Mouse (Mus musculus): ENCODE data around the gene Hoxb4.
A peak's percentile ranks its signal among the peaks of the same experiment; 100 is the strongest.

Gene Hoxb4

DNA sequence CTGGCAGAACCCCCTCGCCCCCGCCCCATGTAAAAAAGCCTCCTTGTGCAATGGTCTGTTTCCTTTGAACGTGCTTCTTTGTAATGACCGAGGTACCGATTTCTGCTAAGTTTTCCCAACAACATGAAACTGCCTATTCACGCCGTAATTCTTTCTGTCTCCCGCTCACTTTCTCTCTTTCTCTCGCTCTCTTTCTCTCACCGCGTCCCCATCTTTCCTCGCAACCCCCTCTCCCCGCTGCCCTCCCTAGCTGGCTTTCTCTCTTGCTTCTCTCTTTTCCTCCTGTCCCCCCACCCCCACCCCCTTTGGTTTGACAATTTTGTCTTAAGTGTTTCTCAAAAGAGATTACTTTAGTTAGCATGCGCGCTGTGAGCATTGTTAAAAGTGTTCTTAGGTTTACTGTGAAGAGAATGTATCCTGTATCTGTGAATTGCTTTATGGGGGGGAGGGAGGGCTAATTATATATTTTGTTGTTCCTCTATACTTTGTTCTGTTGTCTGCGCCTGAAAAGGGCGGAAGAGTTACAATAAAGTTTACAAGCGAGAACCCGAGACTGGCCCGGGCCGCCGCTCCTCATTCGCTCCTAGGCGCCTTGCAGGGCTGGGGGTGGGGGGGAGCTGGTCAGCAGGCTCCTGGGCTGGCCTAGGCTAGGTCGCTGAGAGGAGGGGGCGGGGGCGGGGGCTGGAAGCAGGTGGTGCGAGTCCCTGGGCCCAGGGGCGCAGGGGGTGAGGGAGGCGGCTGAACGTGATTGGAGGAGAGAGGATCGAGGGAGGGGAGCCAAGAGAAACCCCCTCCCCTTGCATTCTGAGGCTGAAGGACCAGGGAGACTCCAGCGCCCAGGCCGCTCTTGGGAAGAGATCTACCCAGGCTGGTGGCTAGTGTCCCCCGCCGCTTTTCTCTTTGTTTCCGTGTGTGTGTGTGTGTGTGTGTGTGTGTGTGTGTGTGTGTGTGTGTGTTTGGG, 33.0 kb upstream of the Hoxb4 start:
- DNase-seq, result peak; percentile 72 to 82

DNA sequence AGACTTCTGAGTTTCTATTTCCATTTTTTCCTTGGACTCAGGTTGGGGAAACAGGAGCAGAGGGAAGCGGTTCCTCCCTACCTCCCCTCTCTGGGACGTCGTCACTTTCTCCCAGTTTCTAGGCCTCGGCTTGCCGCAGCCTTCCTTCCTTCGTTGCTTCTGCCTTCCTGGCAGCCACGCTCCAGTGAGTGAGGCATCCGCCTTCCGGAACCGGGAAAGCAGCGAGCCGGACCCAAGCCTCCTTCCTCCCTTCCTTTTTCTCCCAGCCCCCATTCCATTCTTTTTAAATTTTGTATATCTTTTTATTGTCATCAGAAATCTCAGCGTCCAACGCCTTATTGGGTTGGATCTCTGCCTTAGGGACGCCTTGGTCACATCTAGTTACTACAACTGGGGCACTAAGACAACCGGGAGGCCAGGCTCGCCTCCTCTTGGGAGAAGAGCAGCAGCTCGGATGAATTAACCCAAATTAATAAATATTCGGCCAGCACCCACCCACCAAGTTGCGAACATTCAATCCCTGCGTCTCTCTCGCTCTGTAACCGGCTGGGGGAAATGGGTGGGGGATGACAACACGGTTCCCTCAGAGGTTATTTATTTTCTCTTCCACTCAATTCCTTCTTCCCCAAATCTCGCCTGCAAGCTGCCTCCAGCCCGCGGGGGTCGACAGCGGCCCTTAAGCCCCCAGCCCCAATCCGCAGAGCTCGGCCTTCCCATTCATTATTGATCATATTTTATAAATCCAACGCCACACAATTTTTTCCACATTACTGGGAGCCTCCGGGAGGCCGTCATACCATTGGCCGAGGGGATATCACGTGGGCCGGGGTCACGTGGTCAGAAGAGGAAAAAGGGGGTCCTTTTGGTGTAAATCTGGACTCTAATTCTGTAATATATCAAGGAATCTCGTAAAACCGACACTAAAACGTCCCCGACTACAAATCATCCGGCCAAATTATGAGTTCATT, 32.0 kb upstream of the Hoxb4 start, which contains the start of gene Hoxb7:
Gene Hoxb7 (plus strand): TSS at position 853 of the 968 bp plus-strand sequence.
- peak; percentile 86 to 90 for DNase-seq

DNA sequence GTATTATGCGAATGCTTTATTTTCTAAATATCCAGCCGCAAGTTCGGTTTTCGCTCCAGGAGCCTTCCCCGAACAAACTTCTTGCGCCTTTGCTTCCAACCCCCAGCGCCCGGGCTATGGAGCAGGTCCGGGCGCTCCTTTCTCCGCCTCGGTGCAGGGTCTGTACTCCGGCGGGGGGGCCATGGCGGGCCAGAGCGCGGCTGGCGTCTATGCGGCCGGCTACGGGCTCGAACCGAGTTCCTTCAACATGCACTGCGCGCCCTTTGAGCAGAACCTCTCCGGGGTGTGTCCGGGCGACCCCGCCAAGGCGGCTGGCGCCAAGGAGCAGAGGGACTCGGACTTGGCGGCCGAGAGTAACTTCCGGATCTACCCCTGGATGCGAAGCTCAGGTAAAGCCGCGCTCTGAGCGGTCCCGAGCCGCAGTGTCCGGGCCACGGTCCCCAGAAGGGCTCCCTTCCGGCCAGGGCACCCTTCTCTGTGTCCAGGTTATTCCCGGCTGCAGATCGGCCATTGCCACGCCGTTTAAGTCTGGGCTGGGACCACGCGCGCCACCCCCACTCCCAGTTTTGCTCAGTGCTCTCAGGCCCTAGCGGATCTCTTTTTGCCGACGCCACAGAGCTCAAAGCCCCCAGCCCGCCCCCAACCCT, 31.2 kb upstream of the Hoxb4 start:
- DNase-seq, result peak; percentile 67 to 76

DNA sequence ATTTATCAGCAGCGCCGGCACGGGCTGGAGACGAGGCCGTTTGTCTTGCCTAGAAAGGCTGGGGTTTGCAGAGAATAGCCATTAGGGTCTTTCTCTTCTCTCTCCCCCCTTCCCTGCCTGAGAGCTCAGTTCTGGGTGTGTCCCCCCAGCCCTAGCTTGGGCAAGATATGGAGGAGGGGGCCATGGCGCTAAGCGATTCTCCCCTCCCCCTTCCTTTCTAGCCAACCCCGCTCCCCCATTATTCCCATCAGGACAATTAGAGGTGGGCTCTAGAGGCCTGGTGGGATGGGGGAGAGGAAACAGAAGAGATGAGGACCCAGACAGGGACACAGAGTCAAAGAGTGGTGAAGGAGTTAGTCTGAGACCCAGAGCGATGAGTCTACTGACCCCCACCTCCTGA, 30.7 kb upstream of the Hoxb4 start:
- DNase-seq, result no peak

DNA sequence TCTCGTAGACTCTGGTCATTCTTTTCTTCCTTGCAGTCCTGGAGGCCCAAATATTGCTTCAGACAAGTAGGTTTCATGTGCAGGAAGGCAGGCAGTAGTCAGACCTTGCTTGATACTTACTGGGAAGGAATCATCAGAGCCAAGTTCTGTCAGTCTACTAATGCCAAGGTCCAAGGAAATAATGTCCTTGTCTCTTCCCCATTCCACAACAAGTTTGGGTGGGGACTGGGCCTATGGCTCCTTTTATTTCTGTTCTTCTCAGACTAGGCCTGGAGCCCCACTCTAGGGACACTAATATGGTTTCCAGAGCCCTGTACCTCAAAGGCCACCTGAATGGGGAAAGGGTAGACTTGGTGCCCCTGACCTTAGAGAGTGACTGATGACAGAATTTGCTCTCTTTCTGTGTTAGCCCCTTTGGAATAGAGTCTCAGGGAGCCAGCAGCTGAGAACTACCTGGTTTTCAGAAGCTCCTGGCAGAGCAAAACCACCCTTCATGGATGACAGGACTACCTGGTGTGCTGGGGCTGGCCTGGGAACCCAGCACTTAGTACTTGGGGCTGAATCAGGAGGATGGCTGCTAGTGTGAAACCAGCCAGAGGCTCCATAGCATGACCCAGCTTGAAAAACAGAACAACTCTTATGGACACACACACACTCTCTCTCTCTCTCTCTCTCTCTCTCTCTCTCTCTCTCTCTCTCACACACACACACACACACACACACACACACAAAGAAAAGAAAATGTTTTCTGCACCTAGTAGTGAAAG, 29.4 kb upstream of the Hoxb4 start:
- DNase-seq, result no peak

DNA sequence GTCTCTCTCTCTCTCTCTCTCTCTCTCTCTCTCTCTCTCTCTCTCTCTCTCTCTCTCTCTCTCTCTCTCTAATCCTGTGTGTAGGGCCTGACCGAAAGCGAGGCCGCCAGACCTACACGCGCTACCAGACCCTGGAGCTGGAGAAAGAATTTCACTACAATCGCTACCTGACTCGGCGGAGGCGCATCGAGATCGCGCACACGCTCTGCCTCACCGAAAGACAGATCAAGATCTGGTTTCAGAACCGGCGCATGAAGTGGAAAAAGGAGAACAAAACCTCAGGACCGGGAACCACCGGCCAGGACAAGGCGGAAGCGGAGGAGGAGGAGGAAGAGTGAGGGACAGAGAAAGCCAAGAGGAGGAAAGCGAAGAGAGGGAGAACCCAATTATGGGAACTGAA, 28.8 kb upstream of the Hoxb4 start:
- peak in 1 of 2 experiments; percentile 40 for DNase-seq

DNA sequence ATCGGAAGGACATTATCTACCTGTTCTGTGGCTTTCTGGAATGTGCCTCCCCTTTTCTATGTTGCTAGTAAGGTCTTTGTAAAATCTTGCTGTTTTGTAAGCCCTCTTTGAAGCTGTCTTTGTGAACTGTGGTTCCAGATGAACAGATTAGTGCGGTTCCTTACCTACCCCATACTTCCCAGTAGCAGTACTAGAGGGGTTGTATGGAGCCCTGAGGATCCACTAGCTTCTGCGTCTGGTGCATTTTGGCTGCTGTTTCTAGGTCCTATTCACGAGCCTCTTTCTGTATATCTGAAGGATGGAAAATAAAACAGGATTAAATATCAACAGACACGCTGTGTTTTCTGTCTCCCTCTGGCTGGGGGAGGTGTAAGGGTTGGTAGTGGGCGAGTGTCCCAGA, 28.2 kb upstream of the Hoxb4 start:
- no peak for DNase-seq

DNA sequence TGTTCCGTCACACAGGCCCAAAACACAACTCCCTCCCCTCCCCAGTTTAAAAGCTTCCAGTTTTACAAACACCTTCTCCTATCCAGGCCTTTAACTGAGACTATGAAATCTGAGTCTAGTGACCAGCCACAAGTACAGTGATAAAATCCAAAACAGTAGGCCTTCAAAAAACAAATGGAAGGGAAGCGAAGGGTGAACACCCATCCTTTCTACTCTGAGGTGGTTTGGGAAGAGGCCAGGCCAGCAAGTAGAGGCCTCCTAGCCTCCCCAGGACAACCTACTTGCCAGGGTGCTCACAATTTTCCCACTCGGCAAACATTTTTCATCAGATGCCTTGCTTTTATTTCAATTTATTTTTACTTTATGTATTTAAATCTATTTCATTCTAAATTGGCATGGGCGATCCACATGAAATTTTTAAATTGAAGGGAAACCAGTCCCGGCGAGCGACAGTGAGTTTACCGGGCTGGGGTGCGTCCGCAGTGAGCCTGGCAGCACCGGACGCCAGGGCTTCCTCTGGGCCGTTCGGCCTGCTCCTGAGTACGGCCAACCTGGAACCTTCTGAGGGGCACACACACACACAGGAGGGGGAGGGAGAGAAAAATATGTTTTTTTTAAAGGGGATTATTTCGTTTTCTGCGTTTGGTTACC, 27.2 kb upstream of the Hoxb4 start:
- DNase-seq, result no peak

DNA sequence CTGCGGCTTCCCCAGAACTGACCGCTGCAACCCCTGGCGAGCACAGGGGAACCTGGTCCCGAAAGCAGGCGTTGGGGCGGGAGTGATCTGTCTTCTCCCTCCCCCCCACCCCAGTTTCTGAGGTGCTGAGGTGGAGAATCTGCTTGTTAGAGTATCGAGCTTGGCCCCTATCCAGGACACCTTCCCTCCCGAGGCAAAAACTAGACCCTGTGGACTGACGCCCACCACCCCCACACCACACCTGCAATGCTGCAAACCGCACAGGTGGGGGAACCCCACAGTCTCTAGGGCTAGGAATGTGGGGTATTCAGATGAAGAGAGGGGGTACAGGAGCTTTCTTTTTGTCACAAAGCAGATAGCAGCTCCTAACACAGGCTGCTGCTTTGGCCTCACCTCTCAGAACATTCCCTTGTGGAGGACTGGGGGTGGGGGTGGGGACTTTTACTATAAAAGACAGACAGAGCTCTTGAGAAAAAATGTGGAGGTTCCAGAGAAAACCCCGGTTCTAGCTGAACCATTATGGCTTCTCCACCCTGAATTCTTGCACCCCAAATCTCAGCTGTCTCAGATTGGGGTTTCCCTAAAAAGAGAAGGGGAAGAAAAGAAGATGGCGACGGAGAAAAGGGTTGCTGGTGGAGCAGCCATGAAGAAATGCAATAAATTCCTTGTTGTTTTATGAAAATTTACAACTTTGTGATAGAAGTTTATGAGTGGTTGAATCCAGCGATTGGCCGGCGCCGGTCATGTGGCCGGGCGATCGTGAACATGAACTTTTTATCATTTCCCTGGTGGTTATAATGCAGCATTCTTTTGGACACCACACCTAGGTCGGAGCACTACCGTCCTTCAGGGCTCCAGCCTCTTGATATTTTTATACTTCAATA, 26.1 kb upstream of the Hoxb4 start, which contains the start of gene Hoxb6:
Gene Hoxb6 (plus strand): TSS at position 796 of the 884 bp plus-strand sequence.
- DNase-seq, result peak; percentile 82 to 84

DNA sequence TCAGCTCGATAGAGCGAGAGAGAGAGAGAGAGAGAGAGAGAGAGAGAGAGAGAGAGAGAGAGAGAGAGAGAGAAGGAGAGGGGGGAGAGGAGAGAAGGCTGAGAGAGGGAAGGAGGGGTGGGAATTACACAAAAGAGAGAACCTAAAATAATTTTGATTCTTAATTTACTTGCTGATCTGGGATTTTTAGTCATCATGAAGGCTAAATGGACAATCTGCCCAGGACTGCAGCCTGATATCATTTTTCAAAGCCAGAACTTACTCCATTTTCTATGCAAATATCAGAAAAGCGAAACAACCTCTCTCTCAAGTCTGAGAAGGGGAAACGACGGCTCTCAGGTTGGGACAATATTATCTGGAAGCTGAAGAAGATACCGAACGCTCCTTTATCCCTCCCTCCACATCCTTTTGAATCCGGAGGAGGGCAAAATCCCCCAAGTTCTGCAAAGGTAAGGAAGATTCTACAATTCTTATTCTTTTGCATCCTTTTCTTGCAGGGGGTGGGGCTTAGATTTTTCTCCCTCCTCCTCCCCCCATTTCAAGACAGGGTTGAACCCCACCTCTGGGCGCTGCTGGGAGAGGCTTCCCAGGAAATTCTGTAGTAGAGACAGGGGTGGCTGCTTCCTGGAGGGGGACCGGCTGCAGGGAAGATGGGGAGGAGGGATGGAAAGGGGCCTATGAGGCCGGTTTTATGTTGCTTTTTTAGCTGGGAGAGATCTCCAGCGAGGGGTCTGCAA, 25.3 kb upstream of the Hoxb4 start:
- peak in 1 of 2 experiments; percentile 52 for DNase-seq

DNA sequence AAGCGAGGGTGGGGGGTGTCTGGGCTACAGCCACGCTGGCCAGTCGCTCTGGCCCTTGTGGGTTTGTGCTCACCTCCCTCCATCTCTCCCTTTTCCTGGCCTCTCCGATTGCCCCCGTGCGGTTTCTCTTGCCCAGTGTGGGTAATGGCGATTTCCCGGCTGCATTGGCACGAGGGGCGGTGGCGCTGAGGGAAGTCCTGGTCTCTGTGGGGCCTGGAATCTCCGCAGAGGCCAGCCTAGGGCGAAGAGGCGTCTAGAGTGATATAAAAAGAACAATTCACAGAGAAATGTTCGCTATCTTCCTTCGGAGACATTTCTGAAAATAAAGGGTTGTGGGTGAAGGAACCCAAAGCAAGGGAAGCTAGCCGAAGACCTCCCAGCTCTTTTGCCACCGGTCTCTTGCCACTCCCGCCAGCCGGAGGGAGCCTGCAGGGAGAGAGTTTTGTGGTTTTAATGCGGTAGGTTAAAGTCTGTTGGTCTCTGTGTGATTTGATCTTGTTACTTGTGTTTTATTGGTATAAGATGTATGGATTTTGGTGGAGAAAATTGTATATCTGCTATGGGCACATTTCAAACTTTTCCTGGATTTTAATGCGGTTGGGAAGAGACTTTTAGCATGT, 24.7 kb upstream of the Hoxb4 start:
- peak in 1 of 2 experiments; percentile 44 for DNase-seq

DNA sequence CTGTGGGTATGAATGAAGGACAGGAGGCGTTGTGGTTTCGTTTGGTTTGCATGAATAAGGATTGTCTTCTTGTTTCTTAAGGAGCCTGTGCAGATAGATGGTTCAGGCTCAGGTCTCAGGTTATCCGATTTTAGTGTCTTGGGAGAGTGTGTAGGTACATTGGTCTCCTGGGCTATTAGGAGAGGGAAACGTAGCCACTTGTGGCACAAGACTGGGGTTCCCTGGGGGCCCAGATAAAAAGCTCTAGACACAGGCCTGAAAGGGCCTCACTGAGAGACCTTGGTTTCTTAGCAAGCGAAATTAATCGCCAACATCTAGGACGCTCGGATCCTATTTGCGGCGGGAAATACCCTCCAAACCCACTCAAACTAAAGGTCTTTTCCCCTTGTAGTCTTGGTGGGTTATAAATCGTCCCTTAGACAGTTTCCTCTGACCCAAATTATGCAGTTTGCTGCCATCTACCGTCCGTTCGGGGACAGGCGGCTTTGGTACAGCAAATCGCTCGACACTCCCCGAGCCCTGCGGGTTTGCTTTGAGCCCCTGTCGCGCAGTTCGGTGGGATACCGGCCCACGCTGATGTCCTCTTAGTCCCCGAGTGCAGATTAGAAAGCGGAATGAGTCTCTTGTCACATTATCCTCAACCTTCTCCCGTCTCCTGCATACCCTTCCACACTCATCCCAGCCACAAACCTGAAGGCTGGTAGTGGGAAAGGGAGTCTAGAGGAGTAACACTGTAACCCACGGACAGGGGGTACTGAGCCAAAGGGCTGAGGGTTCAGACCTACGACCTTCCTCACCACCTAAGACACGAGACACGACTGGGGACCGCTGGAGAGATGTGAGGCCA, 23.6 kb upstream of the Hoxb4 start:
- peak; percentile 89 to 95 for DNase-seq

DNA sequence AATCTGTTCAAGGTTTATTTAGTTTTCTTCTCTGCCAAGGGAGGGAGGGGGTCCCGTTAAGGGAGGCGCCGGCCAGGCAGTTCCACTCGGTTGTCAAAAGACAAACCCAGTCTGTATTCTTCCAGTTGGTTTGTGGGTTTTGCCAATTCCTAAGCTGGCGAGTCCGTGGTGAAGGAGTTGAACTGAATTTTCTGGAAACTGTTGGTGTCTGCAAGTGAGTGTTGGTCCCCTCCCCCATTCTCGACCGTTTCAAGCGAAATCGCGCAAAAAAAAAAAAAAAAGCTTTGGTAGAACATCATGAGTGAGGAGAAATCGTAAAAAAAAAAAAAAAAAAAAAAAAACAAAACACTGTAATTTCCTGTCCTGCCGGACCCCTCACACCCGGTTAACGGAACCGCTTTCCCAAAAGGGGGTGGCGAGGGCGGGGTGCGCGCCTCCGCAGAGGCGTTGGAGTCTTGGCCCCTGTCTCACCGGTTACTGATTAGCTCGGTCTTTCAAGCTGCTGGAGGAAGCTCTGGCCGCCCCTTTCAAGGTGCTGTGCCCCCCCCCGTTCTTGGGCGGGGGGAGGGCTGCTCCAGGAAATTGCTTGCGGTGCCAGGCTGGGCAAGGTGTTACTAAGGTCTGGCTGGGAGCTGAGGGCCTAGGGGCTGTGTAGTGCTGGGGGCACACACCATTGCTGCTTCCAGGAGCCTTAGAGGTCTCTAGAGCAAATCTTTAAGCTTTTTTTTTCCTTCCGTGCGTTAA, 22.8 kb upstream of the Hoxb4 start:
- DNase-seq, result peak; percentile 88 to 91

DNA sequence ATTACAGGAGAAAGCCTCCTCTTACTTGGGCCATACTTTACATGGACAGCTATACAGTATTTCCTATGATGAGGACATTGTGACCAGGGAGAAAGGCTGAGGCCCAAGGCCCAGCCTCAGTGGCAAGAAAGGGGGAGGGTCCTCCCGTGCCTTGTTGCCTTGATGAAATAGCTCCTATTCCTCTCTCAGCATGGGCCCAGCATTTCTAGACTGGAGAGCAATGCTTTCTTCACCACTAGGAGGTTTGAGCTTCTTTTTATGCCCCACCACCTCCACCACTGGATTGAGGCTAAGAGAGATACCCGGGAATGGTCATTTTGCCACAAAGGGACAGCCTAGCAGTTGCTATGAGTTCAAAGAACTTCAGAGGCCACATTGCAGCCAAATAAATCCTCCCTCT, 21.1 kb upstream of the Hoxb4 start:
- DNase-seq, result no peak

DNA sequence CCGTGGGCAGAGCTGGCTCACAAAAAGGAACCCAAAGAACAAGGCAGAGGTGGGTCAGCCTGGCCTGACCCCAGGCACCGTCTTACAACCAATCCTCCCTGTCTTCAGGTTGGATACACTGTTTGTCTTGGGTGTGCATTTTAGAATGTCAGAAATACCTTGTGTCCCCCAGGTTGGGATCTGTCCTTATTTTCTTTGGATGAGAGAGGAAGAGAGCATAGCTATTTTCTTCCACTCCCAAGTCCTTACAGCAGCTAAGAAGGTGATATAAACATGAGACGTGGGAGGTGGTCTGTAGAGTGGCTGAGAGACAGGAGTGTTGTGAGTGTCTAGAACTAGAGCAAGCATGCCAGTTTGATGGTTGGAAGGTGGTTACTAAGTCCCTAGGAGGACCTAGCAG, 20.6 kb upstream of the Hoxb4 start:
- no peak for DNase-seq

DNA sequence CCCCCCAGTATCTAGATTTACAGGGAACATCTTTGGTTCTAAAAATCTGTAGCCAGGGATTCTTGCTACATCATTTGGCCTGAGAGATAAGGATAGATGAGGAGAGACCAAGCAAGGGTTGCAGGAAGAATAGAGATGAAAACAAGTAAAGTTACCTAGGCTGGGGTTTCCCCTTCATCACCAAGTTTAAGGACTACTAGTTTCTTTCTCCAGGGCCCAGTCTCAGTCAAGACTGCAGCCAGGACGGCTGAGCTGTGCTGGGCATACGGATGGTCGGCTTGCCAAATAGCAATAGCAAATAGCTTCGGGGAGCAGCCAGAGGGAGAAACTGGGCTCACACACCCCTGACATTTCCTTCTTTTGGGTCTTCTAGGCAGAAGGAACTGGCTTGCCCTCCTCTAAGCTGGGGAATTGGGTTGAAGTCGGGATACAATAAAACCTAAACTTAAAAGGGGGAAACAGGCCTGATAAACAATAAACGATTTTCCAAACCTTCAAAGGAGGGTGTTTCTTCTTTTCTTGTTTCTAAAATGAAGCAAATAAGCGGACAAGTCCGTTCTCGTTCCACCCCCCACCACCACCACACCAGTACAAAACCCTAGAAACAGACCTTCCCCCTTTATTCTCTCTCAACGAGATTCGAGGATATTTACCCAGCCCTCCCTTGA, 20.0 kb upstream of the Hoxb4 start:
- DNase-seq, result no peak

All from kidney, adult 8-10 months (tissue).